Mouse (Mus musculus): Measurements from ENCODE around the gene Aplp1. TPM values are rescaled to one million over a fixed set of nuclear protein-coding genes. Genes with fewer than 3 reads are reported as not detected.
"Not testable (repeated sequence)": the region's sequence is repeated elsewhere in the genome, so short reads cannot be mapped to it uniquely, and the experiment has no call there.

The Aplp1 gene
- polyA plus RNA-seq, 1 experiment from 2014 or later, result 24.1 TPM

- Histone ChIP-seq H3K27ac (no peak overlapping the region; the same call in 1 of the 2 replicates), H3K4me3 (replicated peaks; ENCODE audit: low read depth, low read length) (no peak overlapping the region; the same call in 1 of the 2 replicates), H3K4me2 (ENCODE audit: low read length) (peak overlapping the region; percentile 47), H3K9me3 (replicated peaks; ENCODE audit: low read length) (no peaks in the 10 kb centered on the region), H3K9ac (ENCODE audit: low read depth, low read length) (no peak overlapping the region), H3K4me1 (replicated peaks; ENCODE audit: insufficient read depth, low read length) (no peaks in the 10 kb centered on the region), H3K27me3 (ENCODE audit: insufficient read depth, low read length) (peaks cover 3% of the 10 kb centered on the region; the same call in 1 of the 2 replicates), H3K36me3 (ENCODE audit: insufficient read depth, low read length) (no peaks in the 10 kb centered on the region)
- 2% methylated on average over 31 of the region's 32 CpGs for WGBS
- TF ChIP-seq CTCF (IDR thresholded peaks at IDR 0.05; ENCODE audit: low read depth), result no peak
- ATAC-seq (replicated peaks; ENCODE audit: low FRiP score, low read depth) (0 out of 2 replicates have a peak, but pooled peaks have one; percentile 43), DNase-seq (ENCODE audit: low spot score) (peak; percentile 93)
These were observed 32.4 kb upstream of the Aplp1 start for GRCm38 (mm10) chr7:30477415-30478381.

GRCm38 (mm10) chr7:30476136-30476535, 30.8 kb upstream of the Aplp1 start:
- ATAC-seq (replicated peaks; ENCODE audit: low FRiP score, low read depth); H3K27ac ChIP-seq; H3K36me3 ChIP-seq (ENCODE audit: insufficient read depth, low read length); H3K4me1 ChIP-seq (replicated peaks; ENCODE audit: insufficient read depth, low read length); H3K9me3 ChIP-seq (replicated peaks; ENCODE audit: low read length); H3K9ac ChIP-seq (ENCODE audit: low read depth, low read length); H3K27me3 ChIP-seq (ENCODE audit: insufficient read depth, low read length); DNase-seq (ENCODE audit: low spot score); H3K4me3 ChIP-seq (replicated peaks; ENCODE audit: low read depth, low read length); H3K4me2 ChIP-seq (ENCODE audit: low read length): not testable (repeated sequence)
- WGBS, result 82% methylated on average over 6 of the region's 7 CpGs

- H3K27ac ChIP-seq, result no peak overlapping the region
These were observed 29.7 kb upstream of the Aplp1 start for GRCm38 (mm10) chr7:30474999-30475398.

GRCm38 (mm10) chr7:30472411-30472810, 27.1 kb upstream of the Aplp1 start:
- no peaks in the 10 kb centered on the region for H3K36me3 ChIP-seq (ENCODE audit: insufficient read depth, low read length)
- H3K4me1 ChIP-seq (replicated peaks; ENCODE audit: insufficient read depth, low read length), result no peaks in the 10 kb centered on the region
- peaks cover under 1% of the 10 kb centered on the region; the same call in 1 of the 2 replicates for H3K27me3 ChIP-seq (ENCODE audit: insufficient read depth, low read length)
- peak; percentile 71 for TF ChIP-seq CTCF (IDR thresholded peaks at IDR 0.05; ENCODE audit: low read depth)
- DNase-seq (ENCODE audit: low spot score), result peak; percentile 43
- no peak for ATAC-seq (replicated peaks; ENCODE audit: low FRiP score, low read depth)
- H3K27ac ChIP-seq, result no peak overlapping the region
- no peak overlapping the region for H3K4me3 ChIP-seq (replicated peaks; ENCODE audit: low read depth, low read length)
- no peak overlapping the region for H3K4me2 ChIP-seq (ENCODE audit: low read length)
- WGBS, result 44% methylated on average over 5 of the region's 5 CpGs
- no peaks in the 10 kb centered on the region for H3K9me3 ChIP-seq (replicated peaks; ENCODE audit: low read length)
- no peak overlapping the region for H3K9ac ChIP-seq (ENCODE audit: low read depth, low read length)

More at GRCm38 (mm10) chr7:30474999-30475398, 29.7 kb upstream of the Aplp1 start:
- Histone ChIP-seq H3K9ac (ENCODE audit: low read depth, low read length) (no peak overlapping the region), H3K9me3 (replicated peaks; ENCODE audit: low read length) (no peaks in the 10 kb centered on the region), H3K4me3 (replicated peaks; ENCODE audit: low read depth, low read length) (no peak overlapping the region), H3K4me2 (ENCODE audit: low read length) (no peak overlapping the region), H3K27me3 (ENCODE audit: insufficient read depth, low read length) (peaks cover 3% of the 10 kb centered on the region; the same call in 1 of the 2 replicates), H3K4me1 (replicated peaks; ENCODE audit: insufficient read depth, low read length) (no peaks in the 10 kb centered on the region), H3K36me3 (ENCODE audit: insufficient read depth, low read length) (no peaks in the 10 kb centered on the region)
- 55% methylated on average over 4 of the region's 4 CpGs for WGBS
- TF ChIP-seq CTCF (IDR thresholded peaks at IDR 0.05; ENCODE audit: low read depth), result no peak
- ATAC-seq (replicated peaks; ENCODE audit: low FRiP score, low read depth), result no peak
- DNase-seq (ENCODE audit: low spot score), result no peak

- H3K9me3 ChIP-seq (replicated peaks; ENCODE audit: low read length), result no peaks in the 10 kb centered on the region
- no peak overlapping the region for H3K4me2 ChIP-seq (ENCODE audit: low read length)
- DNase-seq (ENCODE audit: low spot score) (no peak), ATAC-seq (replicated peaks; ENCODE audit: low FRiP score, low read depth) (no peak)
- H3K36me3 ChIP-seq (ENCODE audit: insufficient read depth, low read length), result no peaks in the 10 kb centered on the region
- no peak overlapping the region for H3K27ac ChIP-seq
- 12% methylated on average over 6 of the region's 6 CpGs for WGBS
- peaks cover 43% of the 10 kb centered on the region for H3K27me3 ChIP-seq (ENCODE audit: insufficient read depth, low read length)
- no peak for TF ChIP-seq CTCF (IDR thresholded peaks at IDR 0.05; ENCODE audit: low read depth)
- H3K4me1 ChIP-seq (replicated peaks; ENCODE audit: insufficient read depth, low read length), result no peaks in the 10 kb centered on the region
- H3K4me3 ChIP-seq (replicated peaks; ENCODE audit: low read depth, low read length), result no peak overlapping the region
- no peak overlapping the region for H3K9ac ChIP-seq (ENCODE audit: low read depth, low read length)
These were observed 19.5 kb upstream of the Aplp1 start for GRCm38 (mm10) chr7:30464816-30465300.

DNA sequence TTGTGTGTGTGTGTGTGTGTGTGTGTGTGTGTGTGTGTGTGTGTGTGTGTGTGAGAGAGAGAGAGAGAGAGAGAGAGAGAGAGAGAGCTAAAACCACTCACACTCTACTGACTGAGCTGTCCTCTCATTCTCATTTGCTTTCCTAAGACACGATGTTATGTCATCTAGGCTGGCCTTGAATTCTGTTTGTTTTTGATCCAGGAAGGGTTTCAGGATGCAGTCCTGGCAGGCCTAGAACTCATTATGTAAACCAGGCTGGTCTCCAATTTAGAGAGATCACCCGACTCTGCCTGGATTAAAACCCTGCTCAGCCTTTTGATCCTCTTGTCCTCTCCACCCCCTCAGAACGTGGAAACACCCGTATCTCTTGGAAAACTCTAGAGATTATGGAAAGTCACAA, 18.7 kb upstream of the Aplp1 start:
- Histone ChIP-seq H3K36me3 (ENCODE audit: insufficient read depth, low read length) (no peaks in the 10 kb centered on the region), H3K4me1 (replicated peaks; ENCODE audit: insufficient read depth, low read length) (no peaks in the 10 kb centered on the region), H3K9ac (ENCODE audit: low read depth, low read length) (no peak overlapping the region), H3K27ac (no peak overlapping the region), H3K4me3 (replicated peaks; ENCODE audit: low read depth, low read length) (no peak overlapping the region), H3K27me3 (ENCODE audit: insufficient read depth, low read length) (peaks cover 43% of the 10 kb centered on the region), H3K9me3 (replicated peaks; ENCODE audit: low read length) (no peaks in the 10 kb centered on the region), H3K4me2 (ENCODE audit: low read length) (no peak overlapping the region)
- 23% methylated on average over 4 of the region's 4 CpGs for WGBS
- ATAC-seq (replicated peaks; ENCODE audit: low FRiP score, low read depth) (no peak), DNase-seq (ENCODE audit: low spot score) (no peak)
- TF ChIP-seq CTCF (IDR thresholded peaks at IDR 0.05; ENCODE audit: low read depth), result no peak

Data from kidney, postnatal 0 days (tissue).